Mouse (Mus musculus) ES-Bruce4 (cell line): ENCODE data around the gene Ttc16. TPM values are rescaled to one million over a fixed set of nuclear protein-coding genes. Genes with fewer than 3 reads are reported as not detected.

ENCODE experiments used
- H3K27ac ChIP-seq: 2 replicates; pipeline ENCODE4 v1.5.1; 2012; ENCODE audit warnings: low read length, inconsistent platforms; ENCODE audit not compliant: insufficient read depth
- H3K27me3 ChIP-seq: 2 replicates; pipeline ENCODE4 v1.6.1; 2012; ENCODE audit warnings: mild to moderate bottlenecking, low read length, inconsistent platforms; ENCODE audit not compliant: control insufficient read depth, poor library complexity, insufficient read depth, severe bottlenecking
- H3K36me3 ChIP-seq: 2 replicates; pipeline ENCODE4 v1.6.1; 2012; ENCODE audit warnings: inconsistent platforms, mild to moderate bottlenecking, low read length, moderate library complexity; ENCODE audit not compliant: control insufficient read depth, poor library complexity, insufficient read depth, severe bottlenecking
- H3K4me1 ChIP-seq: one replicate; pipeline ENCODE4 v1.8.1; 2011; ENCODE audit warnings: low read length; ENCODE audit not compliant: control insufficient read depth, insufficient read depth
- H3K4me3 ChIP-seq: 2 replicates; pipeline ENCODE4 v1.5.1; 2011; ENCODE audit warnings: low read depth, mild to moderate bottlenecking, low read length
- H3K9ac ChIP-seq: 2 replicates; pipeline ENCODE4 v1.6.1; 2012; ENCODE audit warnings: low read depth, mild to moderate bottlenecking, inconsistent platforms; ENCODE audit not compliant: poor library complexity, severe bottlenecking
- H3K9me3 ChIP-seq: replicated peaks from 2 replicates; pipeline ENCODE4 v1.6.1; 2012; ENCODE audit warnings: mild to moderate bottlenecking, low read length, inconsistent platforms; ENCODE audit not compliant: control insufficient read depth, poor library complexity, insufficient read depth, severe bottlenecking
- CTCF ChIP-seq: IDR thresholded peaks from one replicate; pipeline ENCODE4 v1.8.1; 2011; ENCODE audit warnings: low read depth, low read length
- EP300 ChIP-seq: IDR thresholded peaks from 2 replicates; pipeline ENCODE4 v1.6.1; 2011; ENCODE audit warnings: low read depth, low read length; ENCODE audit not compliant: insufficient read depth
- POLR2A ChIP-seq: IDR thresholded peaks from one replicate; pipeline ENCODE4 v1.8.1; 2011; ENCODE audit warnings: low read length; ENCODE audit not compliant: insufficient read depth
- polyA plus RNA-seq: library from polyadenylated mRNA; stranded (reverse); fragments of >200 nt; gene quantifications from 2 replicates; pipeline ENCODE4 v1.2.4, GENCODE M21; 2011; ENCODE audit warnings: low read depth; ENCODE audit not compliant: missing spikeins, insufficient read depth, insufficient read length

The Ttc16 gene
- polyA plus RNA-seq, 1 experiment, result 2.2 TPM

GRCm38 (mm10) chr2:32763353-32763752 is 12.1 kb downstream of the Ttc16 start:
- H3K27me3 ChIP-seq, result no peaks in the 10 kb centered on the region
- no peak overlapping the region for H3K9ac ChIP-seq
- TF ChIP-seq CTCF (peak; percentile 21), EP300 (no peak), POLR2A (no peak)
- no peak overlapping the region for H3K27ac ChIP-seq
- H3K9me3 ChIP-seq, result no peaks in the 10 kb centered on the region
- peaks cover 6% of the 10 kb centered on the region for H3K4me1 ChIP-seq
- no peak overlapping the region for H3K4me3 ChIP-seq
- no peaks in the 10 kb centered on the region for H3K36me3 ChIP-seq

DNA sequence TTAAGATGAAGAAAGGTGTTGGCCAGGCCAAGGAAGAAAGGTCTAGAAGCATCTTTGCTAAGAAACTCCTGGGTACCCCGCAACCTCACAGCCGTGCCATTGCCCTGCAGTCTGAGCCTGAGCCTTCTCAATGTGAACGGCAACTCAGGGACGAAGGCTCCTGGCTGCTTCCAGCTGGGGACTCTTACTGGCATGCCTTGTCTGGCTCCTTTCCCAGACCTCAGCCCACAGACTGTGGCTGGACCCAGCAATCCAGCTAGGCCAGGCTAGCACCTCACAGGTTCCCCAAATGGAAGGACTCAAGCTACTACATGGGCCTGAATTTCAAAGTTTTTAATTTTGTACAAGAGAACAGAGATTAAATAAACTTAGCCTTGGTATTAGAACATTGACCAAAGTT is 13.6 kb downstream of the Ttc16 start:
- peaks cover 6% of the 10 kb centered on the region for H3K4me1 ChIP-seq
- no peak overlapping the region for H3K9ac ChIP-seq
- no peaks in the 10 kb centered on the region for H3K36me3 ChIP-seq
- no peak for TF ChIP-seq EP300
- no peak for TF ChIP-seq CTCF
- TF ChIP-seq POLR2A, result no peak
- H3K27me3 ChIP-seq, result no peaks in the 10 kb centered on the region
- H3K27ac ChIP-seq, result no peak overlapping the region
- no peaks in the 10 kb centered on the region for H3K9me3 ChIP-seq
- no peak overlapping the region for H3K4me3 ChIP-seq

GRCm38 (mm10) chr2:32761361-32761760 is 14.1 kb downstream of the Ttc16 start:
- Histone ChIP-seq H3K9me3 (no peaks in the 10 kb centered on the region), H3K4me1 (peaks cover 6% of the 10 kb centered on the region), H3K36me3 (no peaks in the 10 kb centered on the region), H3K9ac (no peak overlapping the region), H3K27me3 (no peaks in the 10 kb centered on the region), H3K27ac (no peak overlapping the region), H3K4me3 (no peak overlapping the region)
- no peak for TF ChIP-seq EP300
- TF ChIP-seq POLR2A, result no peak
- no peak for TF ChIP-seq CTCF

DNA sequence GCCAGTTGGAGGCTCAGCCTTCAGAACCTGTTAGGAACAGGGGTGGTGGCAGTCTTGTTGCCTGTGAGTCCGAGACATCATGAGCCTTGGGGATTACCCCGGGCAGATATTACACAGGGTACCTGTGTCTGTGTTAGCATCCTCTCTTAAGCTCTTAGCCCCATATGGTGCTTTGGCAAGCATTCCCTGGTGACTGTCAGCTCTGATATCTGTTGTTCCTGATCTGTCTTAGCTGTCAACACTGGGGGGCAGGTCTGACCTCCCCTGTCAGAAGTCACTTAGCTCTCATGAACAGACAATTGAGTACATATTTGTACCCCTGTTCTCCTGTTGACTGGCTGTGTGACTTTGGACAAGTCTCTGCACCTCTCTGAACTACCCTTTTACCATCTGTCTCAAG is 16.4 kb downstream of the Ttc16 start:
- Histone ChIP-seq H3K4me3 (no peak overlapping the region), H3K27me3 (no peaks in the 10 kb centered on the region), H3K36me3 (no peaks in the 10 kb centered on the region), H3K9me3 (no peaks in the 10 kb centered on the region), H3K4me1 (peaks cover 6% of the 10 kb centered on the region), H3K27ac (no peak overlapping the region), H3K9ac (no peak overlapping the region)
- no peak for TF ChIP-seq EP300
- TF ChIP-seq CTCF, result no peak
- no peak for TF ChIP-seq POLR2A

DNA sequence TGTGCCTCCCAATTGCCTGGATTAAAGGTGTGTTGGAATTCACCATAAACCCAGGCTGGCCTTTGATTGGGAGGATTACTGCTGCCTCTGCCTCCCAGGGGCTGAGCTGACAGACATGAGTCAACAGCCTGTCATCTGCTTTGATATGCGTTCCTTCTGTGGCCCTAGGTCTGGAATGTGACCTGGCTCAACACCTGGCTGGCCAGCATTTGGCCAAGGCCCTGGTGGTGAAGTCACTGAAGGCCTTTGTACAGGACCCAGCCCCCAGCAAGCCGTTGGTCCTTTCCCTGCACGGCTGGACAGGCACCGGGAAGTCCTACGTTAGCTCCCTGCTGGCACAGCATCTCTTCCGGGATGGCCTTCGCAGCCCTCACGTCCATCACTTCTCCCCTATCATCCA is 16.9 kb downstream of the Ttc16 start:
- TF ChIP-seq POLR2A, result no peak
- TF ChIP-seq CTCF, result no peak
- TF ChIP-seq EP300, result peak; percentile 48; the same call in 1 of the 2 replicates
- no peaks in the 10 kb centered on the region for H3K36me3 ChIP-seq
- no peak overlapping the region for H3K4me3 ChIP-seq
- peaks cover 6% of the 10 kb centered on the region for H3K4me1 ChIP-seq
- no peaks in the 10 kb centered on the region for H3K27me3 ChIP-seq
- H3K27ac ChIP-seq, result no peak overlapping the region
- H3K9me3 ChIP-seq, result no peaks in the 10 kb centered on the region
- H3K9ac ChIP-seq, result no peak overlapping the region

DNA sequence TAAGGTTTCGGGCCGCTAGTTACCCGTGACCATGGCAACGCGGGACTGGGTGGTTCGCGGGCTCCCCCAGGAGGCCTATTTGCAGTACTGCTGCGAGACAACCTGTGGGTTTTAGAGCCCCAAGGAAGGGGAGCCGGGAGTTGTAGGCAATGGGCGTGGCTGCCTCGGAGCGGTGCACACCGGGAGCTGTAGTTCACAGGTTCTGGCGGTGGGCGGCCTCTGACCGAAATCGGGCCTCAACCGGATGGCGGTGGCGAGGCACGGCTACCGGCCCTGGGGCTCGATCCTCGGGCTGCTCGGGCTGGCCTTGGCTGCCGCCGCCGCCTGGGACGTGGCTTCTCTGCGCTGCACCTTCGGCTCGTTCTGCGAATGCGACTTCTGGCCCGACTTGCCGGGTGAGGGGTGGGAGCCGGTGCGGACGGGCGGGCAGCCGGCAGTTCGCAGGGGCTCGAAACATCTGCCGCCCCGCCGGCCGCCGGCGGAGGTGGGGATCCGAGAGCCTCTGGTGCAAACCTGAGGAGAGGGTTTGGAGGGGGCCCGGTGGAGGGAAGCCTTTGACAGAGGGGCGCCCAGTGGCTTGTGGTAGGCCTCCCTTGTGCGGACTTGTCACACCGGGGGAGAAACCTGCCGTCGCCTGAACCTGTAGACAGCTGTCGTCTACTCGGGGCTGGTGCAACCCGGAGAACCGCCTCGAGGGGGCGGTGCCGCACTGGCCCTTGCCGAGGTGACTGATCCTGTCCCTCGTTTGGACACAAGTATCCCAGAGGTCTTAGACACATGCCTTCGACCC is 18.2 kb downstream of the Ttc16 start, which contains the start of gene Tor2a:
Gene Tor2a, plus strand, starts transcription at position 179 of the 790 bp plus-strand sequence.
- peaks cover 3% of the 10 kb centered on the region for H3K4me1 ChIP-seq
- peak within 1 kb of the TSS; percentile 74 for H3K9ac ChIP-seq
- H3K36me3 ChIP-seq, result no peaks in the 10 kb centered on the region
- H3K27ac ChIP-seq, result no peak within 1 kb of the TSS
- peak within 1 kb of the TSS; percentile 67 for H3K4me3 ChIP-seq
- H3K9me3 ChIP-seq, result no peaks in the 10 kb centered on the region
- TF ChIP-seq CTCF, result peak; percentile 88
- TF ChIP-seq POLR2A, result no peak
- TF ChIP-seq EP300, result 0 out of 2 replicates have a peak, but pooled peaks have one; percentile 30
- H3K27me3 ChIP-seq, result no peaks in the 10 kb centered on the region
